Mouse (Mus musculus) olfactory bulb, adult 2 months (tissue): ENCODE measurements around the gene Hbp1. TPM values are rescaled to one million over a fixed set of nuclear protein-coding genes. Genes with fewer than 3 reads are reported as not detected.

Source experiments
- H3K27ac ChIP-seq: fragments of 200-500 bp; 2 replicates; pipeline ENCODE4 v1.5.1; 2012; ENCODE audit warnings: low read depth, low read length; ENCODE audit not compliant: insufficient read depth
- H3K4me1 ChIP-seq: fragments of 200-500 bp; 2 replicates; pipeline ENCODE4 v1.6.1; 2012; ENCODE audit warnings: low read length; ENCODE audit not compliant: control insufficient read depth, insufficient read depth
- H3K4me3 ChIP-seq: fragments of 200-500 bp; 2 replicates; pipeline ENCODE4 v1.5.1; 2012; ENCODE audit warnings: mild to moderate bottlenecking, low read depth, low read length, moderate library complexity; ENCODE audit not compliant: insufficient read depth
- CTCF ChIP-seq: fragments of 200-500 bp; IDR thresholded peaks from 2 replicates; pipeline ENCODE4 v1.5.1; 2012; ENCODE audit warnings: low read depth, mild to moderate bottlenecking, low read length, moderate library complexity; ENCODE audit not compliant: insufficient read depth
- POLR2A ChIP-seq: fragments of 200-500 bp; IDR thresholded peaks from 2 replicates; pipeline ENCODE4 v1.6.1; 2012; ENCODE audit warnings: mild to moderate bottlenecking, low read depth, low read length, moderate library complexity; ENCODE audit not compliant: insufficient read depth
- WGBS: fragments of 180-500 bp; shearing (Covaris S2); methylation state at CpG from one replicate; pipeline ENCODE4 v1.1.7; 2018; 5-methylcytosine and 5-hydroxymethylcytosine counted together
- polyA plus RNA-seq: library from polyadenylated mRNA; stranded (reverse); fragments of >200 nt; gene quantifications from 2 replicates; pipeline ENCODE4 v1.2.4, GENCODE M21; 2012; ENCODE audit warnings: low replicate concordance; ENCODE audit not compliant: missing spikeins, insufficient read depth, insufficient read length

Hbp1 gene
- polyA plus RNA-seq, 1 experiment, result not detected

- WGBS, result 88% methylated on average over 18 of the region's 18 CpGs
- Histone ChIP-seq H3K4me3 (no peak overlapping the region), H3K27ac (no peak overlapping the region), H3K4me1 (no peaks in the 10 kb centered on the region)
- no peak for TF ChIP-seq POLR2A
- no peak for TF ChIP-seq CTCF
Observed at GRCm38 (mm10) chr12:31920464-31921405, 29.6 kb downstream of the Hbp1 start.

DNA sequence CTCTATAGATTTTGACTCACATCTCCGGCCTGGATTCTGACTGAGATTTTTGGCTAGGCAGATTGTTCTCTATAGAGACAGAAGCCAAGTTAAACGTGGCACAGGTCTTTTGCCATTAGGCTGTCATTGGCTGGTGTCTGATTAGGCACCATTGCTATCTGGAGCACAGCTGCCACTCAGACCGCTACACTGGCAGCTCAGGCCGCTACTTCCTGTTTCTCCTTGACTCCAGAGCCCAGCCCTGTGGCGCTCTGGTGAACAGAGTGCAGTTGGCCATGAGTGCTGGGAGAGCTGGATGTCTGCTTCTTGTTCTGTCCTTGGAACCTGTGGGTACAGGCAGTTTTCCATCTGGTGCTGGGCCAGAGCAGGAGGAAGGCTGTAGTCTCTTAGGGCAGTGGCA is 33.1 kb downstream of the Hbp1 start:
- Histone ChIP-seq H3K4me1 (peaks cover 7% of the 10 kb centered on the region), H3K4me3 (no peak overlapping the region), H3K27ac (no peak overlapping the region)
- WGBS, result 68% methylated on average over 5 of the region's 5 CpGs
- TF ChIP-seq POLR2A (no peak), CTCF (no peak)

DNA sequence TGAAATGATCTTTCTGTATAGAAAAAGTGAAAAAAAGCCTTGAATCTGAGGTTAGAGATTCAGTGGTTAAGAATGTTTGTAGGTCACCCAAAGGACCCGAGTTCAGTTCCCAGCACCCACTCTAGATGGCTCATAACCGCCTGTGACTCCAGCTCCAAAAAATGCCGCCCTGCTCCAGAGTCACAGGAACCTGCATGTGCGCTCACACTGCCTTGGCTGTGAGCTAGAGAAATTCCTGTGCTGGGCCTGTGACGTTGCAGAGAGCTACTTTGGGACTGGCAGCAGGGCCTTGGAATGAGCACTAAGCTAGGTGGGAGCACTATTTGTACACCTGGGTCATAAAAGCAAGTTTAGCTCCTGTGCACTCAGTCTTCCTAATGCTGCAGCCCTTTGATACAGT is 33.6 kb downstream of the Hbp1 start:
- H3K4me3 ChIP-seq, result no peak overlapping the region
- H3K4me1 ChIP-seq, result peaks cover 7% of the 10 kb centered on the region
- no peak overlapping the region for H3K27ac ChIP-seq
- WGBS, result 94% methylated on average over 5 of the region's 5 CpGs
- TF ChIP-seq CTCF (no peak), POLR2A (no peak)

DNA sequence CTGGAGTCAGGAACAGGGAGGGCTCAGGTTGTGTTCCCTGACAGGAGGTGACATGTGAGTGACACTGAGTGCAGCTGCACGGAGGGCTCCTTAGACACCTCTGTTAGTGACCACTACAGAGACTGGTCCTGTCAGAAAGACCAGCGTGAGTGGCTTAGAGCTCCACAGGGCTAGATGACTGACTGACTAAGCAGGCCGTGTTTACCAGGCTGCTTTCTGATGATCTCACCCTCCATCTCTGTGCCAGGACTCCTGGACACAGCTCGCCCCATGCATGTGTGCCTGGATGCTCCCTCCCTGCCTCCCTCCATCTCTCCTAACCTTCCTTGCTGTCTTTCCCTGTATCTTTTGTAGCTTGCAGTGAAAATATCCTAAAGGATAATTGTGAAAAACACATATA is 36.7 kb downstream of the Hbp1 start:
- Histone ChIP-seq H3K4me3 (no peak overlapping the region), H3K27ac (no peak overlapping the region), H3K4me1 (peaks cover 7% of the 10 kb centered on the region)
- WGBS, result 57% methylated on average over 4 of the region's 4 CpGs
- TF ChIP-seq POLR2A (no peak), CTCF (no peak)

- 86% methylated on average over 6 of the region's 6 CpGs for WGBS
- no peak for TF ChIP-seq CTCF
- no peak overlapping the region for H3K27ac ChIP-seq
- no peak overlapping the region for H3K4me3 ChIP-seq
- H3K4me1 ChIP-seq, result peaks cover 7% of the 10 kb centered on the region
Observed at GRCm38 (mm10) chr12:31912966-31913551, 37.3 kb downstream of the Hbp1 start.

- no peak overlapping the region for H3K4me3 ChIP-seq
- TF ChIP-seq POLR2A (no peak), CTCF (no peak)
- WGBS, result 95% methylated on average over 2 of the region's 2 CpGs
- no peak overlapping the region for H3K27ac ChIP-seq
- peaks cover 3% of the 10 kb centered on the region for H3K4me1 ChIP-seq
Observed at GRCm38 (mm10) chr12:31907436-31907835, 42.9 kb downstream of the Hbp1 start.

DNA sequence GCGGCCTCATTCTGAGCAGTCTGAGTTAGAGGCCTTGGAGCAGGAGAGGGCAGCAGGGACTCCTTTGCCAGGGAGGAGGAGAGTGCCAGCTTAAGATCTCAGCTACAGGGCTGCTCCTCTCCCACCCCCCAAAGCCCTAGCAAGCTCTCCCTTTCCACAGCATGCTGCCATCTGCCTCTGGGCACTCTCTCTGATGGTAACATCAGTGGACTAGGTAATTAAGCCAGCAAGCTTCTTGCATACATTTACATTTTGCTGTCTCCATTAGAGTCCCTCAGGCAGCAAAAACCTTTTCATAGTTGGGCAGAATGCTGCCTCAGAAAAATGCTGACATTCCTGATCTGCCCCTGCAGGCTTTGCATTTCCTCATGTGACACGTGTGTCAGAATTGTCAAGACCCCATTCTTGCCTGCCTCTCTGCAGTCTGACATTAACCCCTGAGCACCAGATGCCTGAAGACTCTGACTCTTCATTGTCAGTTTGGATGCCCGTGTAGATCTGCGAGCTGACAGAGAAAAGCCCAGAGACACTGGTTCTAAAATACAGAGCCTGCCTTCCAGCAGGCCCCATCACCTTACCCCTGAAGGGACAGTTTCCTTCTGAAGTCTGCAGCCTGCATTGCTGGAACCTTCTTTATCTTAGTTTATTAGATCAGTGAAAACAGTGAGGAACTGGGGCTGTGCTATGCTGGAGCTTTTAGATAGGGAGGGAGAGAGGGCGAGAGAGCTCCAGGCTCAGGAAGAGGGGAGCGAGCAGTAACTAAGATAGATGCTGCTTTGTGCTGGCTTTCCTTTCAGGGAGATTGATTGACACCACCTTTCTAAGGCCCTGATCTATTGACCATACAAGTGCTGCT is 44.4 kb downstream of the Hbp1 start:
- Histone ChIP-seq H3K4me3 (no peak overlapping the region), H3K4me1 (peaks cover 3% of the 10 kb centered on the region), H3K27ac (no peak overlapping the region)
- TF ChIP-seq CTCF (no peak), POLR2A (no peak)
- 52% methylated on average over 6 of the region's 6 CpGs for WGBS

GRCm38 (mm10) chr12:31900391-31900914 is 49.9 kb downstream of the Hbp1 start:
- no peak overlapping the region for H3K4me3 ChIP-seq
- TF ChIP-seq POLR2A (no peak), CTCF (no peak)
- WGBS, result 80% methylated on average over 4 of the region's 4 CpGs

More at GRCm38 (mm10) chr12:31900391-31900914, 49.9 kb downstream of the Hbp1 start:
- H3K27ac ChIP-seq, result no peak overlapping the region
- H3K4me1 ChIP-seq, result peaks cover 14% of the 10 kb centered on the region
